ENCODE assay signal across 25 mouse cellular contexts in the genomic region with DNA sequence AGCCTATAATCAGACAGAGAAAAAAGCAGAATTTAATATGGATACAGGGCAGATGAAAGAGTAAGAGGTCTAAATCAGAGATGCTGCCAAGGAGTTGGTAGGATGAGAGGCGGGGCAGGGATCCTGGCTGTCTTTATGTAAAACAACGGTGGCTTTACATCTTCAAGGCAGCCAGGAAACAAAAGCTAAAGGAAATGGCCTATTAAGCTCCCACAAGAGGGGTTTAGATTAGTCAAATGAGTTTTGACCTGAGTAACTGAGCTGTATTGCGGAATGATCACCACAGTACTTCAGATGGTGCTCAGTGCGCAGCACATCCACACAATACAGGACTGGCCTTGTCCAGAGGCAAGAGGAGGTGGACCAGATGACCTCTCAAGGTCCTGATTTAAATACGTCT. TPM values are rescaled to one million over a fixed set of nuclear protein-coding genes. Genes with fewer than 3 reads are reported as not detected.
DNase-seq lines count a peak whose midpoint lies in the region; ATAC-seq and TF ChIP-seq lines count a peak whose summit lies in the region.
"Had no signal": no experiment of that assay in that cellular context is flagged by ENCODE, and none has a peak within 500 bp of the region (broad histone marks: within the 10 kb centered on the region; RNA-seq: fewer than 3 reads in every experiment).

No protein-coding gene starts in this region.

- H3K4me2 ChIP-seq in hindbrain, embryonic 12.5 days (replicated peaks) = peak overlapping the region; percentile 48
- H3K4me2 ChIP-seq in hindbrain, embryonic 11.5 days (replicated peaks; ENCODE audit: low read depth, low read length) = no peak overlapping the region
- H3K4me2 ChIP-seq in hindbrain, embryonic 16.5 days (ENCODE audit: low read length) = peak overlapping the region; percentile 57; the same call in 1 of the 2 replicates
- H3K4me2 ChIP-seq in neural tube, embryonic 12.5 days (replicated peaks) = peak overlapping the region; percentile 55; the same call in 1 of the 2 replicates
- H3K4me2 ChIP-seq: liver, embryonic 12.5 days; lung, embryonic 14.5 days; stomach, embryonic 15.5 days had no signal

- 38% methylated on average over 5 of the region's 5 CpGs for WGBS in hindbrain, embryonic 12.5 days
- WGBS in hindbrain, embryonic 11.5 days = 32% methylated on average over 5 of the region's 5 CpGs
- WGBS in hindbrain, embryonic 16.5 days = 43% methylated on average over 5 of the region's 5 CpGs
- whole genome bisulfite sequencing in neural tube, embryonic 12.5 days = 23% methylated on average over 5 of the region's 5 CpGs

- no peak for TF ChIP-seq POLR2A in ES-Bruce4 (IDR thresholded peaks at IDR 0.05; ENCODE audit: insufficient read depth, low read length)

- TF ChIP-seq CTCF in ES-Bruce4 (IDR thresholded peaks at IDR 0.05; ENCODE audit: low read depth, low read length) = no peak

- no peaks in the 10 kb centered on the region for H3K9me3 ChIP-seq in hindbrain, embryonic 12.5 days (replicated peaks)
- no peaks in the 10 kb centered on the region for H3K9me3 ChIP-seq in hindbrain, embryonic 11.5 days (ENCODE audit: control insufficient read depth, low read length)
- H3K9me3 ChIP-seq in ES-Bruce4 (replicated peaks; ENCODE audit: control insufficient read depth, insufficient read depth, low read length, poor library complexity, severe bottlenecking) = no peaks in the 10 kb centered on the region
- no peaks in the 10 kb centered on the region for H3K9me3 ChIP-seq in hindbrain, embryonic 16.5 days (ENCODE audit: control insufficient read depth, low read length)
- H3K9me3 ChIP-seq in neural tube, embryonic 12.5 days = no peaks in the 10 kb centered on the region
- H3K9me3 ChIP-seq: embryonic facial prominence, embryonic 12.5 days; forebrain, embryonic 15.5 days; heart, embryonic 15.5 days; liver, embryonic 12.5 days; stomach, embryonic 15.5 days had no signal

- H3K27me3 ChIP-seq in hindbrain, embryonic 12.5 days = peaks cover 13% of the 10 kb centered on the region; the same call in 1 of the 2 replicates
- no peaks in the 10 kb centered on the region for H3K27me3 ChIP-seq in hindbrain, embryonic 11.5 days (ENCODE audit: control insufficient read depth, insufficient read depth, low read length)
- no peaks in the 10 kb centered on the region for H3K27me3 ChIP-seq in ES-Bruce4 (ENCODE audit: control insufficient read depth, insufficient read depth, low read length, poor library complexity, severe bottlenecking)
- no peaks in the 10 kb centered on the region for H3K27me3 ChIP-seq in hindbrain, embryonic 16.5 days (replicated peaks; ENCODE audit: control insufficient read depth, insufficient read depth, low read length)
- 0 out of 2 replicates have a peak, but pooled peaks cover 3% of the 10 kb centered on the region for H3K27me3 ChIP-seq in neural tube, embryonic 12.5 days (replicated peaks)
- H3K27me3 ChIP-seq: forebrain, embryonic 15.5 days had no signal

- H3K4me1 ChIP-seq in hindbrain, embryonic 12.5 days = peaks cover 16% of the 10 kb centered on the region
- peaks cover 4% of the 10 kb centered on the region; the same call in 1 of the 2 replicates for H3K4me1 ChIP-seq in hindbrain, embryonic 11.5 days (replicated peaks; ENCODE audit: control insufficient read depth, insufficient read depth, low read length)
- peaks cover 2% of the 10 kb centered on the region for H3K4me1 ChIP-seq in ES-Bruce4 (ENCODE audit: control insufficient read depth, insufficient read depth, low read length)
- H3K4me1 ChIP-seq in hindbrain, embryonic 16.5 days (ENCODE audit: control insufficient read depth, insufficient read depth, low read depth, low read length) = peaks cover 16% of the 10 kb centered on the region
- peaks cover 21% of the 10 kb centered on the region for H3K4me1 ChIP-seq in neural tube, embryonic 12.5 days
- H3K4me1 ChIP-seq: heart, embryonic 15.5 days; liver, embryonic 12.5 days; stomach, embryonic 15.5 days had no signal

- no peak for ATAC-seq in hindbrain, embryonic 12.5 days (ENCODE audit: low FRiP score)
- ATAC-seq in hindbrain, embryonic 11.5 days (ENCODE audit: low FRiP score) = no peak
- ATAC-seq in hindbrain, embryonic 16.5 days = no peak
- ATAC-seq in neural tube, embryonic 12.5 days (ENCODE audit: low FRiP score, low read depth) = no peak
- ATAC-seq: CD4-positive, CD25-positive, alpha-beta regulatory T cell, adult 4 months; liver, embryonic 12.5 days had no signal

- no peak for DNase-seq in hindbrain, embryonic 11.5 days (ENCODE audit: low spot score)
- no peak for DNase-seq in kidney, postnatal 14 days
- DNase-seq in right cerebral cortex, adult 18-20 months = no peak
- no peak for DNase-seq in cerebellum, adult 11 months
- DNase-seq: adrenal gland, postnatal 10 days; cerebellum, adult 9-11 months; gastrocnemius, postnatal 25 days; kidney, adult 18-20 months; layer of hippocampus, adult 9-11 months; lung, embryonic 14.5 days; lung, postnatal 36 days; thymus, adult 18-20 months; thymus, postnatal 4 days had no signal

- peak overlapping the region; percentile 75; the same call in 1 of the 2 replicates for H3K27ac ChIP-seq in hindbrain, embryonic 12.5 days
- no peak overlapping the region for H3K27ac ChIP-seq in hindbrain, embryonic 11.5 days (ENCODE audit: low read depth, low read length)
- 0 out of 2 replicates have a peak overlapping the region, but pooled peaks have one; percentile 47 for H3K27ac ChIP-seq in ES-Bruce4 (ENCODE audit: insufficient read depth, low read length)
- no peak overlapping the region for H3K27ac ChIP-seq in hindbrain, embryonic 16.5 days (ENCODE audit: low read depth, low read length)
- H3K27ac ChIP-seq in neural tube, embryonic 12.5 days = no peak overlapping the region
- H3K27ac ChIP-seq: embryonic facial prominence, embryonic 12.5 days; heart, embryonic 15.5 days; kidney, postnatal 0 days; liver, embryonic 12.5 days; stomach, embryonic 15.5 days had no signal

- H3K36me3 ChIP-seq in hindbrain, embryonic 12.5 days = no peaks in the 10 kb centered on the region
- no peaks in the 10 kb centered on the region for H3K36me3 ChIP-seq in hindbrain, embryonic 11.5 days (ENCODE audit: control insufficient read depth, insufficient read depth, low read length)
- no peaks in the 10 kb centered on the region for H3K36me3 ChIP-seq in ES-Bruce4 (ENCODE audit: control insufficient read depth, insufficient read depth, low read length, poor library complexity, severe bottlenecking)
- no peaks in the 10 kb centered on the region for H3K36me3 ChIP-seq in hindbrain, embryonic 16.5 days (ENCODE audit: control insufficient read depth, insufficient read depth, low read length)
- no peaks in the 10 kb centered on the region for H3K36me3 ChIP-seq in neural tube, embryonic 12.5 days
- H3K36me3 ChIP-seq: embryonic facial prominence, embryonic 12.5 days; forebrain, embryonic 15.5 days; heart, embryonic 15.5 days; liver, embryonic 12.5 days; stomach, embryonic 15.5 days had no signal

- no peak overlapping the region for H3K4me3 ChIP-seq in hindbrain, embryonic 12.5 days
- H3K4me3 ChIP-seq in hindbrain, embryonic 11.5 days (ENCODE audit: low read depth, low read length) = no peak overlapping the region
- no peak overlapping the region for H3K4me3 ChIP-seq in ES-Bruce4 (ENCODE audit: low read depth, low read length)
- no peak overlapping the region for H3K4me3 ChIP-seq in hindbrain, embryonic 16.5 days (ENCODE audit: low read length)
- no peak overlapping the region for H3K4me3 ChIP-seq in neural tube, embryonic 12.5 days
- H3K4me3 ChIP-seq: embryonic facial prominence, embryonic 12.5 days; erythroblast, embryonic 14.5 days; heart, embryonic 15.5 days; liver, embryonic 12.5 days; stomach, embryonic 15.5 days had no signal

- no peak overlapping the region for H3K9ac ChIP-seq in hindbrain, embryonic 12.5 days
- H3K9ac ChIP-seq in hindbrain, embryonic 11.5 days (ENCODE audit: low read depth, low read length) = no peak overlapping the region
- no peak overlapping the region for H3K9ac ChIP-seq in ES-Bruce4 (ENCODE audit: low read depth, poor library complexity, severe bottlenecking)
- H3K9ac ChIP-seq in hindbrain, embryonic 16.5 days (ENCODE audit: low read depth, low read length) = no peak overlapping the region
- H3K9ac ChIP-seq in neural tube, embryonic 12.5 days = no peak overlapping the region
- H3K9ac ChIP-seq: embryonic facial prominence, embryonic 12.5 days; heart, embryonic 15.5 days; liver, embryonic 12.5 days; lung, embryonic 14.5 days; stomach, embryonic 15.5 days had no signal

- peak; percentile 88; the same call in 1 of the 2 replicates for TF ChIP-seq EP300 in ES-Bruce4 (IDR thresholded peaks at IDR 0.05; ENCODE audit: insufficient read depth, low read depth, low read length)

RNA-seq across cellular contexts. Expression of a gene that starts 21.7 kb away (rescaled TPM):
- polyA plus RNA-seq in hindbrain, embryonic 12.5 days (2016; fragmentation: Nextera tagmentation; extraction: Ambion mirVana) = 14.0 and 14.8 TPM in 2 replicates
- polyA plus RNA-seq in hindbrain, embryonic 11.5 days (2014; fragmentation: Nextera tagmentation; extraction: Ambion mirVana) = 12.1 and 13.0 TPM in 2 replicates
- 10.3 and 12.7 TPM in 2 replicates for polyA plus RNA-seq in ES-Bruce4 (2011; ENCODE audit: insufficient read depth, insufficient read length, low read depth, missing spikeins)
- 44.3 and 50.2 TPM in 2 replicates for polyA plus RNA-seq in hindbrain, embryonic 16.5 days (2015; fragmentation: Nextera tagmentation; extraction: Ambion mirVana)
- 42.1 and 44.0 TPM in 2 replicates for polyA plus RNA-seq in neural tube, embryonic 12.5 days (2016; fragmentation: Nextera tagmentation; extraction: Ambion mirVana)
- polyA plus RNA-seq: CD4-positive, CD25-positive, alpha-beta regulatory T cell, adult 4 months; erythroblast, embryonic 14.5 days; liver, embryonic 12.5 days had no signal

Comparison
In these comparisons a context has a peak if more than half of its experiments do, and no peak if none do; other contexts are left out.
1. H3K27ac ChIP-seq: peak in hindbrain, embryonic 12.5 days (single experiment) and ES-Bruce4 (single experiment); none in hindbrain, embryonic 11.5 days (single experiment), hindbrain, embryonic 16.5 days (single experiment) and neural tube, embryonic 12.5 days (single experiment).